Mouse (Mus musculus): Measurements from ENCODE around the gene Bcl11a.

Gene Bcl11a

DNA sequence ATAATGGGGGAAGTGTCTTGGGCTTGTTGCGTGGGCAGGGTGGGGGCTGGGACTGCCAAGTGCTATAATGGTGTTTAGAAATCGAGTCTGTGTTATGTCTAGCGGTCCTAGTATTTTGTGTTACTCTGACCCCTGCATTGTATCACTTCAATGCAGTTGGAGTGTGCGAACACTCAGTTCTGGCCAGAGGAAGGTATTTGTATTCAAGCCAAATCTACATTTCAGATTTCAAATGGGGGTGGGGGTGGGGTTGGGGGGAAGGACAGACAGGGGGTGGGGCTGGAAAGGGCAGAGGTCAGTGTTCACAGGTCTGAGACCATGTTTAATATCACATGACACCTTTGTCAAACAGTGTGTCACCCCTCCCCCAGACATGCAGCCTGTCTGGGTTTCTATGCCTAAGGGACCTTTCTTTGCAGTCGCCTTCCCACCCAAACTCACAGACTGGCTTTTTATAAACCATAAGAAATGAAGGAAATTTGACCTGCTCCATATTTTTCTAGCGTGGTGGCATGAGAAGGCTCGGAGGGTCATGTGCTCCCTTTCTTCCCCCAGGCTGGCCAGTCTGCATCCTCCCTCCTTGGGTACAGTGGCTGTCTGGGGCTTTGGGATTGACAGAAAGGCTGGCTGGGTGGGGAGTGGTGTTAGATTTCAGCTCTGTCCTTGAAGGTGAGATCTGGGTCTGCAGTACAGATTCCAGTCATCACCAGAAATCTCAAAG, 124.9 kb downstream of the Bcl11a start:
- DNase-seq (ENCODE audit: low spot score in 2 of 2), result no peak

DNA sequence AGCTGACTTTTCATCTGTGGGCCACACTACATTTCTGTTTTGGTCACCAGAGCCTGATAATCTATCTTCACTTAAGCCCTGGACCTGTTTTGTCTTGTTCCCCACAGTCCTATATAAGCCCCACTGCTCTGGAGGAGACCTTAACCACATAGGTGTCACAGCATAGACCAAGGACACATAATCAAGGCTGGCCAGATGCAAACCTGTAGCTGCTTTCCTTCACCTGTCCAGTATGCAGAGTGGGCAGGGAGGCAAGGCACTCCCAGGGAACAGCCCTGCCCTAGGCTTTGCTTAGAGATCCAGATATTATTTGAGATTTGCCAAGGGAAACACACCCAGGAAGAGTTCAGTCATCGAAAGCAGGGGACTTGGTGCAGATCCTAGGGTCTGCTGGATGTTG, 125.6 kb downstream of the Bcl11a start:
- no peak for DNase-seq (ENCODE audit: low spot score in 2 of 2)

DNA sequence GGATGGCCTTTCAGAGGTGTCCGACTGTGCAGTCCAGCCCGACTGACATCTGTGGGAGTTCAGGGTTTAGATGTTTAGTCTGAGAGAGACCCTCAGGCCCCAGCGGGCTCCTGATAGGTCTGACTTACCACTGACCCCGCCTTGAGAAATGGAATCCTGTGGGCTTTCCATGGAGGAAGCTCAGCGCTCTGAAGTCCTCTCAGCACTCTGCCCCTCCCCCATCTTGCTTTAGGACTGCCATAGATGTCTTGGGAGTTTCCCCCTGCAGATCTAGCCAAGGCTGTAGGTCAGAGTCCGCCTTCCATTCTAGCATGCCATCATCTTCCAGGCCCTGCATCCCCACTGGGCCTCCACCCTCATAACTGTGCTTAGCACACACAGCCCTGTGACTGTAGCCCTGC, 131.1 kb downstream of the Bcl11a start:
- DNase-seq (ENCODE audit: low spot score in 2 of 2), result no peak

DNA sequence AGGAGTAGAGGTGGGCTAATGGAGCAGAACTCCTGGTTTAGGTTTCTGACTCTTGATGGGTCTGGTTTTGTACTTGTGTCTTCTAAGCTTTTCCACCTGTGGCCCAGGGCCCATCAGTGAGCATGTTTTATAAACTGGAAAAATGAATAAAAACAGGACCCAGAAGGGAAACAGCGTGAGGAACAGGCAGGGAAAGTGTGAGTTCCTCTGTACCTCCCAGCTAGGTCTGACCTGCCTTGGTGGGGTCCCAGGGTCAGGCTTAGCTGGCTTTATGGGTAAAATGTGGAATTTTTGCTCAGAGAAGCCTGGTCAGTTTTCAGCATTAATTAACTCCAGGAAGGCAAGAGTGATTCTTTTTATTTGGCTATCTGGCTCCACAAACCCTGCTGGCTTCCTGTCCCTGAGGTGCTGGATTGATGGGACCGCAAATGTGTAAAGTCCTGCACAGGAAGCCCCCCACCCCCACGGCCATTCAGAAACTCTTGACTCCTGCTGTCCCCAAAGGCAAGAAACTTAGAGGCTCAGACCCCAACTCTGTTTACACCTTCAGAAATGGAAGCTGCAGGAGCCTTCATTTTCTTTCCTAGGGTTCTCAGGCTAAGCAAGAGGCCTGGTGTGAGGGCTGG, 136.8 kb downstream of the Bcl11a start:
- no peak for DNase-seq (ENCODE audit: low spot score in 2 of 2)

DNA sequence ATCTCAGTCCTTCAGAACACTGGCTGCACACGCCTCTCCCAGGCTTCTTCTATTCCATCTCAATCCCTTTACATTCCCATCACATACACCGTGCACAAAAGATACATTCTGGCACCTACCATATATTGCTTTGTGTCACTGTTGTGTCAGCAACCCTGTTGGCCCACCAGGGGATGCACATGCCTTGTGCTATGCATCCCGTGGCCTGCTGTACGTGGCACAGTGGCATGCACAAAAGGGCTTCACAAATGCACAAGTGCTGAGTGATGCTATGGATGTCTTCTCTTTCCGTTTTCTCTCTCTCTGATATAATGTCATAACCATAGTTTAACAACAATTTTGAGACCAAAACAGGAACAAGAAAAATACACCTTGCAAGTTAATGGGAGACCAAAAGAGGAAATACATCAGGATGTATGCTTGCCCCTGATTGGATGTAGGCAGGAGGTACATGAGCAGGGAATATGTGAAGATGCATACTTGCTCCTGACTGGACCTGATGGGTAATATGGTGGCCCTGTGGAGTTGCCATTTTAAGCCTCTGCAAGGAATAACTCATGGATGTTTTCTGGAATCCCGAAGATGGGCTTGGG, 140.0 kb downstream of the Bcl11a start:
- DNase-seq (ENCODE audit: low spot score in 2 of 2), result no peak

DNA sequence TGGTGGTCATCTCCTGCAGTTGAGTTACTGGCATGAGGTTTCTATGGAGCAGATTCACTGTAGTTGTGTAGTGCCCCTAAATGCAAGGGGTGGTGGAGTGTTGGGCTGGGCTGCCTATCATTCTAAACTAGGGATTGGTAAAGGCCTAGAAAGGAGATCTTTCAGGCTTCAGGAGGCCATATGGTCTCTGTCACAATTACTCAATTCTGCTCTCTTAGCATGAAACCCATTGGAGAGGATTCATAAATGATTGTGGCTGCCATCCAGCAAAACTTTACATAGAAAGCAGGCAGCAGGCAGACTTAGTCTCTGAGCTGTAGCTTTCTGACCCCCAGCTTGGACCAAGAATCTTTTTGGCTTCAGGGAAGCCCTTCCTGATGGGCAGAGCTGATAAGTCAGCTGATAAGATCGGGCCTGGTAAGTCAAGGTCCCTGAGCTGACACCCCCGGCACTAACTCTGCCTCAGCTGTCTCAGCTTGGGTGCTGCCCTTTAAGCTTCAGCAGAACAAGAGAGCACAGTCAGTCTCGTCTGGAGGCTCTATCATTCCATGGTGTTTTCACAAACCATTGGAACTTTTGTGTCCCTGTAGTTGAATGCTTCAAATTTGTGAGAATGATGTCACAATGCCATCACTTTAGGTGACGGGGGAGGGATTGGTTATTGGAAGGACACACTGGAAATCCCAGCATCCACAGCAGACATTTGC, 143.9 kb downstream of the Bcl11a start:
- DNase-seq (ENCODE audit: low spot score in 2 of 2), result no peak

Measured in urinary bladder, adult 18-20 months (tissue).